Mouse (Mus musculus): ENCODE data around the gene Vmn2r25. TPM values are rescaled to one million over a fixed set of nuclear protein-coding genes. Genes with fewer than 3 reads are reported as not detected.
"Not testable (repeated sequence)": the region's sequence is repeated elsewhere in the genome, so short reads cannot be mapped to it uniquely, and the experiment has no call there.

The Vmn2r25 gene
- not detected in 2 replicates for polyA plus RNA-seq (2014; fragmentation: Nextera tagmentation; extraction: Ambion mirVana)

GRCm38 (mm10) chr6:123853363-123853762, at the start of gene Vmn2r25:
TSS of gene Vmn2r25 (minus strand) at chr6:123853463.
- H3K4me1 ChIP-seq (ENCODE audit: control insufficient read depth, insufficient read depth, low read length); H3K9ac ChIP-seq (replicated peaks; ENCODE audit: low read length); H3K9me3 ChIP-seq (ENCODE audit: control insufficient read depth, low read length); H3K4me2 ChIP-seq (ENCODE audit: low read length); DNase-seq; H3K36me3 ChIP-seq (ENCODE audit: control insufficient read depth, insufficient read depth, low read length); H3K4me3 ChIP-seq (replicated peaks; ENCODE audit: low read depth, low read length); ATAC-seq (ENCODE audit: low FRiP score, low TSS enrichment); H3K27me3 ChIP-seq (ENCODE audit: control insufficient read depth, insufficient read depth, low read length); H3K27ac ChIP-seq (replicated peaks; ENCODE audit: low read depth, low read length): not testable (repeated sequence)
- WGBS = 60% methylated on average over 1 of the region's 2 CpGs

DNA sequence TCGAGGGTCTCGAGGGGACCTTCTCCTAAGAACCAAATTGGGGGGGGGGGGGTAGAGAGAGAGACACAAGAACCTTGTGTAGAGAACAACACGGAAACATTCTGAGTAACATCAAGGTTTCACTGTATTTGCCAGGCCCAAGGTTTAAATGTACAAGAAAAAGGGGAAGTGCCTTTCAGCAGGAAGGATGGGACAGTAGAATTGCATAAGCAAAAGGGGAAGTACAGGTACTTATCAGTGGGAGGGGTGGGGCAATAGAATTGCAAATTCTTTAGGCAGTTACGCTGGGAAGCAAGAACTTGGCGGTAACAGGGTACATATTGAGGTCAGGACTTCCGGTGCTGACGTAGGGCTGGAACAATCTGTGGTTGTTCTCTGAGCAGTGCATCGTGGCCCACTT, 33.3 kb downstream of the Vmn2r25 start:
- Histone ChIP-seq H3K4me3 (replicated peaks; ENCODE audit: low read depth, low read length) (no peak overlapping the region), H3K9ac (replicated peaks; ENCODE audit: low read length) (no peak overlapping the region), H3K27me3 (ENCODE audit: control insufficient read depth, insufficient read depth, low read length) (no peaks in the 10 kb centered on the region), H3K27ac (replicated peaks; ENCODE audit: low read depth, low read length) (no peak overlapping the region), H3K36me3 (ENCODE audit: control insufficient read depth, insufficient read depth, low read length) (no peaks in the 10 kb centered on the region), H3K4me2 (ENCODE audit: low read length) (no peak overlapping the region), H3K9me3 (ENCODE audit: control insufficient read depth, low read length) (peaks cover 3% of the 10 kb centered on the region; the same call in 1 of the 2 replicates), H3K4me1 (ENCODE audit: control insufficient read depth, insufficient read depth, low read length) (no peaks in the 10 kb centered on the region)
- DNase-seq = no peak
- ATAC-seq (ENCODE audit: low FRiP score, low TSS enrichment) = no peak
- WGBS = 87% methylated on average over 8 of the region's 8 CpGs

DNA sequence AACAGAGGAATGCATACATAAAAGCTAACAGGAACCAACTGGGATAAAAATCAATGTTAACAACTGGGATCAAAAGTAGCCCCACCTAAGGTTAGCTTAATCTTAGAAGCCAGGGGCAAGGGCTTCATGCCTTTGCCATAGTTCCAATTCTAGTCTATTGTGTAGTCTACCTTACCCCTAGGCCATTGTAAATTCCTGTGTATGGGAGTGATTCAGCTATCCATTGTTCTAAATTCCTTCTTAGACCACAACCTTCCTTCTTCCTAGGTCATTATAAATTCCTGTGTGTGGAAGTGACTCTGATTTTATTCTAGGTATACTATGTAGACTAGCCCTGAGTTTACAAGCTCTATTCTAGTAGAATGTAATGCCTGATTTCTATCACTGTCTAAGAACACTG, 43.0 kb downstream of the Vmn2r25 start:
- not testable (repeated sequence) for H3K4me2 ChIP-seq (ENCODE audit: low read length); H3K4me1 ChIP-seq (ENCODE audit: control insufficient read depth, insufficient read depth, low read length); H3K4me3 ChIP-seq (replicated peaks; ENCODE audit: low read depth, low read length); H3K9ac ChIP-seq (replicated peaks; ENCODE audit: low read length); H3K9me3 ChIP-seq (ENCODE audit: control insufficient read depth, low read length); H3K27me3 ChIP-seq (ENCODE audit: control insufficient read depth, insufficient read depth, low read length); DNase-seq; H3K27ac ChIP-seq (replicated peaks; ENCODE audit: low read depth, low read length); H3K36me3 ChIP-seq (ENCODE audit: control insufficient read depth, insufficient read depth, low read length); ATAC-seq (ENCODE audit: low FRiP score, low TSS enrichment)

DNA sequence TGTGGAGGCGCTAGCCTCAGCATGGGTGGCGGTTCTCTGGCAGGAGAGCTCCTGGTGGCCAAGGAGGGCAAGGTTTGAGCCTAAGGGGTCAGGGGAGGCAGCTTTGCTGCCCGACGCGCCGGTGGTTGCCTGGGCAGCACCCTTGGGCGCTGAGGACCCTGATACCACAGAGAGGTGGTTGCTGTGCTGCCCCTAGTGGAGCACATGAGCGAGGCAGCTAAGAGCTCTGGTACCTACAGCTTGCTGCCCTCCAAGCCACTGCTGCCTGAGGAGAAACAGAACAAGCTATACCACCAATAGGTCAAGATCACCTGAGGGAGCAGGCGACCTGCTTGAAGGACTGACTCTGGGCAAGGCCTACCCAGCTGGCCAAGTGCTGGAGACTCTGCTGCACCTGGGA, 59.5 kb downstream of the Vmn2r25 start:
- Histone ChIP-seq H3K9ac (replicated peaks; ENCODE audit: low read length) (no peak overlapping the region), H3K27ac (replicated peaks; ENCODE audit: low read depth, low read length) (no peak overlapping the region), H3K4me2 (ENCODE audit: low read length) (no peak overlapping the region), H3K9me3 (ENCODE audit: control insufficient read depth, low read length) (no peaks in the 10 kb centered on the region), H3K4me3 (replicated peaks; ENCODE audit: low read depth, low read length) (no peak overlapping the region), H3K36me3 (ENCODE audit: control insufficient read depth, insufficient read depth, low read length) (no peaks in the 10 kb centered on the region), H3K4me1 (ENCODE audit: control insufficient read depth, insufficient read depth, low read length) (no peaks in the 10 kb centered on the region), H3K27me3 (ENCODE audit: control insufficient read depth, insufficient read depth, low read length) (no peaks in the 10 kb centered on the region)
- no peak for DNase-seq
- WGBS = 38% methylated on average over 9 of the region's 9 CpGs
- 0 out of 2 replicates have a peak, but pooled peaks have one; percentile 14 for ATAC-seq (ENCODE audit: low FRiP score, low TSS enrichment)

GRCm38 (mm10) chr6:123784857-123785256, 68.4 kb downstream of the Vmn2r25 start:
- 66% methylated on average over 2 of the region's 2 CpGs for WGBS
- peak; percentile 40; the same call in 1 of the 2 replicates for ATAC-seq (ENCODE audit: low FRiP score, low TSS enrichment)

GRCm38 (mm10) chr6:123778579-123778978, 74.7 kb downstream of the Vmn2r25 start, which contains the start of gene Vmn2r24:
TSS of gene Vmn2r24 (plus strand) at chr6:123778879.
- no peaks in the 10 kb centered on the region for H3K27me3 ChIP-seq (ENCODE audit: control insufficient read depth, insufficient read depth, low read length)
- ATAC-seq (ENCODE audit: low FRiP score, low TSS enrichment) (no peak), DNase-seq (no peak)
- no peak within 1 kb of the TSS for H3K4me3 ChIP-seq (replicated peaks; ENCODE audit: low read depth, low read length)
- H3K9ac ChIP-seq (replicated peaks; ENCODE audit: low read length) = no peak within 1 kb of the TSS
- H3K9me3 ChIP-seq (ENCODE audit: control insufficient read depth, low read length) = no peaks in the 10 kb centered on the region
- 84% methylated on average over 1 of the region's 1 CpGs for WGBS
- H3K27ac ChIP-seq (replicated peaks; ENCODE audit: low read depth, low read length) = no peak within 1 kb of the TSS
- H3K4me2 ChIP-seq (ENCODE audit: low read length) = no peak within 1 kb of the TSS
- H3K4me1 ChIP-seq (ENCODE audit: control insufficient read depth, insufficient read depth, low read length) = no peaks in the 10 kb centered on the region
- H3K36me3 ChIP-seq (ENCODE audit: control insufficient read depth, insufficient read depth, low read length) = no peaks in the 10 kb centered on the region

More at GRCm38 (mm10) chr6:123784857-123785256, 68.4 kb downstream of the Vmn2r25 start:
- Histone ChIP-seq H3K9me3 (ENCODE audit: control insufficient read depth, low read length) (no peaks in the 10 kb centered on the region), H3K4me3 (replicated peaks; ENCODE audit: low read depth, low read length) (no peak overlapping the region), H3K27me3 (ENCODE audit: control insufficient read depth, insufficient read depth, low read length) (no peaks in the 10 kb centered on the region), H3K4me2 (ENCODE audit: low read length) (no peak overlapping the region), H3K4me1 (ENCODE audit: control insufficient read depth, insufficient read depth, low read length) (no peaks in the 10 kb centered on the region), H3K27ac (replicated peaks; ENCODE audit: low read depth, low read length) (no peak overlapping the region), H3K9ac (replicated peaks; ENCODE audit: low read length) (no peak overlapping the region), H3K36me3 (ENCODE audit: control insufficient read depth, insufficient read depth, low read length) (no peaks in the 10 kb centered on the region)
- DNase-seq = no peak

Other genes starting within 250 kb of the Vmn2r25 start
- not detected in 2 replicates for gene Vmn2r22, start 202.7 kb downstream of the Vmn2r25 start, polyA plus RNA-seq (2014; fragmentation: Nextera tagmentation; extraction: Ambion mirVana)
- not detected in 2 replicates for gene Vmn2r23, start 150.8 kb downstream of the Vmn2r25 start, polyA plus RNA-seq (2014; fragmentation: Nextera tagmentation; extraction: Ambion mirVana)
- not detected in 2 replicates for gene Vmn2r24, start 74.6 kb downstream of the Vmn2r25 start, polyA plus RNA-seq (2014; fragmentation: Nextera tagmentation; extraction: Ambion mirVana)
- not detected in 2 replicates for gene Vmn2r26, start 171.1 kb upstream of the Vmn2r25 start, polyA plus RNA-seq (2014; fragmentation: Nextera tagmentation; extraction: Ambion mirVana)